Mouse (Mus musculus) cortical plate, adult 2 months (tissue): ENCODE data around the gene Fzd7.

Experiments used
- CTCF ChIP-seq: fragments of 200-500 bp; IDR thresholded peaks from 2 replicates; pipeline ENCODE4 v1.5.1; 2011; ENCODE audit warnings: mild to moderate bottlenecking, control low read depth, low read length; ENCODE audit not compliant: insufficient read depth; ENCODE audit errors: extremely low read depth
- POLR2A ChIP-seq: fragments of 200-500 bp; IDR thresholded peaks from 2 replicates; pipeline ENCODE4 v1.6.1; 2011; ENCODE audit warnings: mild to moderate bottlenecking, low read length, control low read depth; ENCODE audit not compliant: insufficient read depth; ENCODE audit errors: extremely low read depth

- no peak for TF ChIP-seq CTCF
- no peak for TF ChIP-seq POLR2A
These were observed 45.9 kb upstream of the Fzd7 start for GRCm38 (mm10) chr1:59436321-59436720.
